Mouse (Mus musculus) megakaryocyte-erythroid progenitor cell, adult 5-6 weeks (primary cell): ENCODE data around the gene Clpb. TPM values are rescaled to one million over a fixed set of nuclear protein-coding genes. Genes with fewer than 3 reads are reported as not detected.

Source experiments
- ATAC-seq: replicated peaks from 2 replicates; pipeline ENCODE4 v1.8.0; 2016; ENCODE audit warnings: mild to moderate bottlenecking, inconsistent platforms; ENCODE audit not compliant: severe bottlenecking, poor library complexity, low FRiP score, low TSS enrichment
- total RNA-seq, 2 experiments: library from RNA; stranded (forward) in 1 of 2; stranded (reverse) in 1 of 2; fragments of 200-1000, 215-1000 nt in 1 of 2; fragments of >200 nt in 1 of 2; fragmentation: Nextera tagmentation in 1 of 2; gene quantifications; 2 replicates each; pipeline ENCODE4 v1.2.3; 2014 to 2017

Gene Clpb
- total RNA-seq, 2 experiments from 2014 or later = 26.2 to 28.3 TPM

- peak; percentile 87 for ATAC-seq
Observed at GRCm38 (mm10) chr7:101671601-101672280, 8.3 kb downstream of the Clpb start.

GRCm38 (mm10) chr7:101673497-101673896 is 10.1 kb downstream of the Clpb start:
- no peak for ATAC-seq

- peak; percentile 54; the same call in 1 of the 2 replicates for ATAC-seq
Observed at GRCm38 (mm10) chr7:101676033-101676761, 12.8 kb downstream of the Clpb start.

- no peak for ATAC-seq
Observed at GRCm38 (mm10) chr7:101676762-101677308, 13.4 kb downstream of the Clpb start.

- ATAC-seq = peak; percentile 86
Observed at GRCm38 (mm10) chr7:101679591-101679990, 16.2 kb downstream of the Clpb start.

- no peak for ATAC-seq
Observed at GRCm38 (mm10) chr7:101680961-101681360, 17.5 kb downstream of the Clpb start.

GRCm38 (mm10) chr7:101681565-101682071 is 18.2 kb downstream of the Clpb start:
- peak; percentile 51 for ATAC-seq

GRCm38 (mm10) chr7:101682886-101683285 is 19.5 kb downstream of the Clpb start:
- no peak for ATAC-seq

- ATAC-seq = no peak
Observed at GRCm38 (mm10) chr7:101683976-101684630, 20.7 kb downstream of the Clpb start.

GRCm38 (mm10) chr7:101684671-101685070 is 21.2 kb downstream of the Clpb start:
- no peak for ATAC-seq

GRCm38 (mm10) chr7:101687144-101687543 is 23.7 kb downstream of the Clpb start:
- peak; percentile 81 for ATAC-seq

GRCm38 (mm10) chr7:101690471-101690870 is 27.0 kb downstream of the Clpb start:
- no peak for ATAC-seq

- ATAC-seq = no peak
Observed at GRCm38 (mm10) chr7:101691863-101692262, 28.4 kb downstream of the Clpb start.

- no peak for ATAC-seq
Observed at GRCm38 (mm10) chr7:101692446-101692845, 29.0 kb downstream of the Clpb start.

GRCm38 (mm10) chr7:101695483-101695882 is 32.0 kb downstream of the Clpb start:
- no peak for ATAC-seq

GRCm38 (mm10) chr7:101696931-101697723 is 33.7 kb downstream of the Clpb start:
- ATAC-seq = peak; percentile 98

GRCm38 (mm10) chr7:101700296-101700695 is 36.9 kb downstream of the Clpb start:
- no peak for ATAC-seq

- ATAC-seq = no peak
Observed at GRCm38 (mm10) chr7:101702706-101703105, 39.3 kb downstream of the Clpb start.

GRCm38 (mm10) chr7:101709586-101709985 is 46.2 kb downstream of the Clpb start:
- 0 out of 2 replicates have a peak, but pooled peaks have one; percentile 4 for ATAC-seq
